Mouse (Mus musculus) monocyte, adult 2 months (primary cell): Measurements from ENCODE around the gene Bach2.

ENCODE experiments used
- DNase-seq, 2 experiments: peaks; one replicate each; pipeline ENCODE4 v3.0.0; 2022; ENCODE audit warnings: low spot score in 2 of 2, low read depth in 1 of 2

Gene Bach2

GRCm38 (mm10) chr4:32352842-32353241 lies 114.2 kb downstream of the Bach2 start:
- no peak for DNase-seq

GRCm38 (mm10) chr4:32355935-32356617 lies 117.5 kb downstream of the Bach2 start:
- DNase-seq: no peak

- DNase-seq: no peak
Measured at GRCm38 (mm10) chr4:32357996-32358600, 119.5 kb downstream of the Bach2 start.

GRCm38 (mm10) chr4:32358602-32359464 lies 120.2 kb downstream of the Bach2 start:
- peak in 1 of 2 experiments; percentile 32 for DNase-seq

GRCm38 (mm10) chr4:32359634-32360033 lies 121.0 kb downstream of the Bach2 start:
- no peak for DNase-seq

- DNase-seq: no peak
Measured at GRCm38 (mm10) chr4:32360496-32360895, 121.9 kb downstream of the Bach2 start.

GRCm38 (mm10) chr4:32363488-32363984 lies 124.9 kb downstream of the Bach2 start:
- peak; percentile 54 to 60 for DNase-seq

GRCm38 (mm10) chr4:32365144-32365907 lies 126.7 kb downstream of the Bach2 start:
- no peak for DNase-seq

GRCm38 (mm10) chr4:32366176-32366575 lies 127.6 kb downstream of the Bach2 start:
- DNase-seq: no peak

GRCm38 (mm10) chr4:32368345-32368744 lies 129.7 kb downstream of the Bach2 start:
- DNase-seq: no peak

- no peak for DNase-seq
Measured at GRCm38 (mm10) chr4:32373085-32373484, 134.5 kb downstream of the Bach2 start.

- DNase-seq: no peak
Measured at GRCm38 (mm10) chr4:32373527-32373926, 134.9 kb downstream of the Bach2 start.

- no peak for DNase-seq
Measured at GRCm38 (mm10) chr4:32374751-32375582, 136.4 kb downstream of the Bach2 start.

GRCm38 (mm10) chr4:32375721-32376526 lies 137.3 kb downstream of the Bach2 start:
- DNase-seq: no peak

- DNase-seq: no peak
Measured at GRCm38 (mm10) chr4:32376527-32376948, 137.9 kb downstream of the Bach2 start.

- DNase-seq: no peak
Measured at GRCm38 (mm10) chr4:32379140-32379539, 140.5 kb downstream of the Bach2 start.

- DNase-seq: no peak
Measured at GRCm38 (mm10) chr4:32381666-32382381, 143.2 kb downstream of the Bach2 start.

- no peak for DNase-seq
Measured at GRCm38 (mm10) chr4:32385121-32385520, 146.5 kb downstream of the Bach2 start.

GRCm38 (mm10) chr4:32385623-32386022 lies 147.0 kb downstream of the Bach2 start:
- no peak for DNase-seq
